In the genomic region with DNA sequence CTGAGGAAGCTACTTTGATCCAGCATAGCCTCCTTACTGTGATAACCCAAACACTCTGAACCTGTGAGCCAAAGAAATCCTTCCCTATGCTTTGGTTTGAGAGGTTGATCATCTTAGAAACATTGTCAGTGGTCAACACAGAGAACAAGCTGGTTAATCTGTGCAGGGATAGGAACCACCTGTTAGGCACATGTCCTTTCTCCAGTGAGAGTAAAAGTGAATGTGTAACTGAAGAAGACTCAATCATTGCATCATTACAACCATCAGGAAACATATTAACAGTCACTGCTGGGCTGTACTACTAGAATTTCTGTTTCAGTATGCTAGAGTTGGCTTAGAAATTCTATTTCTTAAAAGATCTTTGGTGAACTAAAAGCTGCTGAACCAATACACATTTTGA, we compare ENCODE assay signal across 22 mouse cellular contexts.
DNase-seq lines count a peak whose midpoint lies in the region; ATAC-seq and TF ChIP-seq lines count a peak whose summit lies in the region.
"Had no signal": no experiment of that assay in that cellular context is flagged by ENCODE, and none has a peak within 500 bp of the region (broad histone marks: within the 10 kb centered on the region; RNA-seq: fewer than 3 reads in every experiment).

No protein-coding gene starts in this region.

- TF ChIP-seq CTCF in kidney, postnatal 0 days (IDR thresholded peaks at IDR 0.05; ENCODE audit: low read depth): no peak

- H3K36me3 ChIP-seq in kidney, embryonic 15.5 days: no peaks in the 10 kb centered on the region
- no peaks in the 10 kb centered on the region for H3K36me3 ChIP-seq in kidney, postnatal 0 days (ENCODE audit: insufficient read depth, low read length)
- H3K36me3 ChIP-seq: embryonic facial prominence, embryonic 13.5 days; embryonic facial prominence, embryonic 15.5 days; forebrain, embryonic 10.5 days; forebrain, embryonic 12.5 days had no signal

- H3K27ac ChIP-seq in kidney, embryonic 15.5 days: no peak overlapping the region
- H3K27ac ChIP-seq in kidney, postnatal 0 days: no peak overlapping the region
- H3K27ac ChIP-seq: embryonic facial prominence, embryonic 13.5 days; embryonic facial prominence, embryonic 15.5 days; forebrain, embryonic 10.5 days; forebrain, embryonic 12.5 days had no signal

- DNase-seq in kidney, adult 8-10 months: peak; percentile 6 to 9
- no peak for DNase-seq in kidney, postnatal 14 days
- no peak for DNase-seq in kidney, adult 18-20 months
- peak; percentile 9 for DNase-seq in kidney, postnatal 0 days (ENCODE audit: low spot score)
- DNase-seq in kidney, adult 11 months: no peak
- DNase-seq: adrenal gland, adult 2 months; adrenal gland, postnatal 10 days; adrenal gland, postnatal 25 days; cerebellum, adult 11 months; cerebellum, adult 18-20 months; cerebellum, adult 8-10 months; cerebellum, adult 9-11 months; cerebellum, postnatal 14 days; cerebellum, postnatal 36 days; embryo, embryonic 11 days had no signal

- no peak overlapping the region for H3K4me2 ChIP-seq in kidney, embryonic 15.5 days
- H3K4me2 ChIP-seq in kidney, postnatal 0 days (ENCODE audit: low read length): no peak overlapping the region
- H3K4me2 ChIP-seq: embryonic facial prominence, embryonic 13.5 days; embryonic facial prominence, embryonic 15.5 days; forebrain, embryonic 12.5 days had no signal

- no peak overlapping the region for H3K4me3 ChIP-seq in kidney, embryonic 15.5 days (replicated peaks)
- no peak overlapping the region for H3K4me3 ChIP-seq in kidney, postnatal 0 days (replicated peaks; ENCODE audit: low read depth, low read length)
- H3K4me3 ChIP-seq: embryonic facial prominence, embryonic 13.5 days; embryonic facial prominence, embryonic 15.5 days; erythroblast, embryonic 14.5 days; forebrain, embryonic 10.5 days; forebrain, embryonic 12.5 days had no signal

- H3K27me3 ChIP-seq in kidney, embryonic 15.5 days: no peaks in the 10 kb centered on the region
- no peaks in the 10 kb centered on the region for H3K27me3 ChIP-seq in kidney, postnatal 0 days (ENCODE audit: insufficient read depth, low read length)
- H3K27me3 ChIP-seq: embryonic facial prominence, embryonic 13.5 days; embryonic facial prominence, embryonic 15.5 days; forebrain, embryonic 12.5 days had no signal

- H3K4me1 ChIP-seq in kidney, embryonic 15.5 days: no peaks in the 10 kb centered on the region
- H3K4me1 ChIP-seq in kidney, postnatal 0 days (replicated peaks; ENCODE audit: insufficient read depth, low read length): no peaks in the 10 kb centered on the region
- H3K4me1 ChIP-seq: embryonic facial prominence, embryonic 13.5 days; embryonic facial prominence, embryonic 15.5 days had no signal

- no peak overlapping the region for H3K9ac ChIP-seq in kidney, embryonic 15.5 days
- no peak overlapping the region for H3K9ac ChIP-seq in kidney, postnatal 0 days (ENCODE audit: low read depth, low read length)
- H3K9ac ChIP-seq: embryonic facial prominence, embryonic 13.5 days; embryonic facial prominence, embryonic 15.5 days; forebrain, embryonic 12.5 days had no signal

- ATAC-seq in kidney, embryonic 15.5 days (replicated peaks; ENCODE audit: low FRiP score): 0 out of 2 replicates have a peak, but pooled peaks have one; percentile 60
- peak; percentile 61; the same call in 1 of the 2 replicates for ATAC-seq in kidney, postnatal 0 days (replicated peaks; ENCODE audit: low FRiP score, low read depth)
- ATAC-seq: forebrain, embryonic 14.5 days had no signal

- no peaks in the 10 kb centered on the region for H3K9me3 ChIP-seq in kidney, embryonic 15.5 days (replicated peaks)
- no peaks in the 10 kb centered on the region for H3K9me3 ChIP-seq in kidney, postnatal 0 days (replicated peaks; ENCODE audit: low read length)
- H3K9me3 ChIP-seq: embryonic facial prominence, embryonic 13.5 days; embryonic facial prominence, embryonic 15.5 days; forebrain, embryonic 10.5 days; forebrain, embryonic 12.5 days had no signal

Comparison
In these comparisons a context has a peak if more than half of its experiments do, and no peak if none do; other contexts are left out.
1. DNase-seq: peak in kidney, adult 8-10 months (2 of 2) and kidney, postnatal 0 days (single experiment); none in kidney, postnatal 14 days (single experiment), kidney, adult 18-20 months (single experiment) and kidney, adult 11 months (single experiment).